Mouse (Mus musculus) ES-E14 (cell line): ENCODE results near the gene Hist1h4f.

Source experiments
- CHD2 ChIP-seq: IDR thresholded peaks from 2 replicates; pipeline ENCODE4 v1.6.1; 2014; ENCODE audit warnings: mild to moderate bottlenecking, low read depth, low read length, inconsistent platforms
- HCFC1 ChIP-seq: IDR thresholded peaks from 2 replicates; pipeline ENCODE4 v1.6.1; 2012; ENCODE audit warnings: low read length, inconsistent platforms, borderline replicate concordance; ENCODE audit not compliant: insufficient read depth
- MAFK ChIP-seq: IDR thresholded peaks from 2 replicates; pipeline ENCODE4 v1.6.1; 2014; ENCODE audit warnings: mild to moderate bottlenecking, low read depth, low read length, inconsistent platforms; ENCODE audit not compliant: insufficient read depth

- TF ChIP-seq CHD2 (no peak), HCFC1 (no peak), MAFK (no peak)
Measured at GRCm38 (mm10) chr13:23576351-23576881, 25.0 kb upstream of the Hist1h4f start.
